Mouse (Mus musculus) MN1 (cell line): ENCODE measurements around the gene Arhgef18.

Experiments
- DNase-seq: peaks from one replicate; pipeline ENCODE4 v3.0.0-alpha.2; 2016; ENCODE audit warnings: low spot score

The Arhgef18 gene

DNA sequence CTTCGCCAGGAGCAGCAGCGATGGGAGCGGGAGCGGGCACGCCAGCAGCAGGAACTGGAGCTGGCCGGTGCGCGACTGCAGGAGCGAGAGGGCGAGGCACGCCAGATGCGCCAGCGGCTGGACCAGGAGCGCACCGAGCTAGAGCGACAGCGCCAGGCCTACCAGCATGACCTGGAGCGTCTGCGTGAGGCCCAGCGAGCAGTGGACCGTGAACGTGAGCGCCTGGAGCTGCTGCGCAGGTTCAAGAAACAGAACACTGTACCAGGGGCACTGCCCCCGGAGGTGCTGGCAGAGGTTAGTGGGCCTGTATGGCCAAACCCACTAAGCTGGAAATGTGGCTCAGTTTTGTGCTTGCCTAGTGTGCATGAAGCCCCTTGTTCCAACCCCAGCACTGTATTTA lies 59.2 kb downstream of the Arhgef18 start:
- no peak for DNase-seq

DNA sequence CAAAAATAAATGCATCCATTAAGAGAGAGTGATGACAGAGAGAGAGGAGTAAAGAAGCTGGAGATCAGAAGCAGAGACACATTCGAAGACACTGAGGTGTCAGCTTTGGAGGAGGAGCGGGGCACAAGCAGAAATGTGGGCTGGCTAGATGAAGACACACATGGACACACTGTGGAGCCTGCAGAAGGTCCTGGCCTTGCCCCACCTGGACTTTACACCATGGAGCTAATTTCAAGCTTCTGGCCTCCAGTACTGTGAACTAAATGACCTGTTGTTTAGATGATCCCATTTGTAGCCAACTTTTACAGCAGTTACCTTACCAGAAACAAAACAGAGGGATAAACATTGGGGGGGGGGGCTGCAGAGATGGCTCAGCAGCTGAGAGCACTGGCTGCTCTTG lies 70.4 kb downstream of the Arhgef18 start:
- DNase-seq: no peak

DNA sequence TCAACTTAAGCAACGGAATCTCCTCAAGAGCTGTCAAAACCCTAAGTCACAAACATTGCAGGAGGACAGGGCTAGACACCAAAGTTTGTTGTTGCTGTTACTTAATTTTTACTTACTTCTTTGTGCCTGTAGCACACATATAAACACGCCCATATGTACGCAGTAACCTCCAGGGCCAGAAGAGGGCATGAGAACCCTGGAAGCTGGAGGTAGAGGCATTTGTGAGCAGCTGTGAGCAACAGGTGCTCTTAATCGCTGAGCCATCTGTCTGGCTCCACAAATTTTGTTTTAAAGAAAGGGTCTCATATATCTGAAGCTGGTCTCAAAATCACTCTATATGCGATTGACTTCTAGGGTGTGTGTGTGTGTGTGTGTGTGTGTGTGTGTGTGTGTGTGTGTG lies 71.5 kb downstream of the Arhgef18 start:
- DNase-seq: peak; percentile 56

DNA sequence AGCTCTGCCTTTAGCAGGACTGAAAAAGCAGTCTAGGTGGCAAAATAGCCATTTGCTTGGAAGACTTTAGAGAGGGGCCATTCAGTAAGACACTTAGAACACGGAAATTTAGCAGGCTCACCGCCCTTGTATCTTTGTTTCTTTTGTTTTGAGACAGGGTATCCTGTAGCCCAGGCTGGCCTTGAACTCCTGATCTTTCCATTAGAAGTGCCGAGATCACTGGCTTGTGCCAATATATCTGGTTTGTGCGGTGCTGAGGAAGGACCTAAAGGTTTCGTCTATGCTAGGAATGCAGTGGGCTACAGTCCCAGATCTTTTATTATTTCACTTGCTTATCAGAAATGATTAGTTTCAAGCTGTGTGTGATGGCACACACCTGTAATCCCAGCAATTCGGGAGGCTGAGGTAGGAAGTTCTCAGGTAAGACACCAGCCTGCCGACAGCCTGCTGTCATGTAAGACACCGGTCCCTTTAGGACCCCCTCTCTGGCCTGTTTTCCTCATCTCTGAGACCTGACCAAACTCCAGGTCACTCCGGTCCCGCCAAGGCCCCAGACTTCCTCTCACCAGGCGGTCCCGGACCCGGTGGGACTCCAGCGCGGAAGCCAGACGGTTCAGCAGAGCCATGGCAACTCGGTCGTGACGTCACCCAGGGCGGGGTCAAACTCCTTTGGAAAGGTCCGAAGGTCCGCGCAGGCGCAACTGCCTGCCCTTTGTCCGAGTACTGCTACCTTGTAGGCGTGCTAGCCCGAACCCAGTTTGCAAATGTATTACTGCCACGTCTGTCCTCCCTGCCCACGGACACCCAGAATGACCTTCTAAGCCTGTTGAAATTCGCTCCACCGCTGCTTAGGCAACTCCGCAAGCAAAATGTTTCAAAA lies 74.4 kb downstream of the Arhgef18 start, which contains the start of gene Pex11g:
Pex11g (minus strand) TSS at position 675 of the 880 bp plus-strand sequence.
- DNase-seq: peak; percentile 100

DNA sequence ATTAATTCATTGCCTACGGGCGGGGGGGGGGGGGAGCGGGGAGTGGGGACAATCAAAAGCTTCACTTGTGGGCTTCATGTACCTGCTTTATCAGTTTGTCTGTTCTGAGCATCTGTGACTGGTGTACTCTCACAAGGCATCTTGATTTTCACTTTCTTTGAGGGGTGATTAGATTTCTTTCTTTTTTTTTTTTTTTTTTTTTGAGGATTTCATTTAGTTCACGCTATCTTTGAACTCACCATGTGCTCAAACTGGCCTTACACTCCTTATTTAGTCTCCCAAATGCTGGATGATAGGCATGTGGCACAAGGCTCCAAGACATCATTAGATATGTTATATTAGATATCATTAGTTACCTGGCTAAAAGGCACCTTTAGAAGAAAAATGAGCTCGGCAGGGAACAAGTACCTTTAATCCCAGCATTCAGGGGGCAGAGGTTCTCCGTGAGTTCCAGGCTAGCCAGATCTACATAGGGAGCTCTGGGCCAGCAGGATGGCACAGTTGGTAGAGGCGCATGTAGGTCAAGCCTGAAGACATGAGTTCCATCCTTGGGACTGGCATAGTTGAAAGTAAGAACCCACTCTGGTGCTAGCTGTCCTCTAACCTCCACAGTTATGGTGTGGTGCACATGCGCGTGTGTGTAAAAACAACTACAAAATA lies 75.2 kb downstream of the Arhgef18 start:
- peak; percentile 44 for DNase-seq

DNA sequence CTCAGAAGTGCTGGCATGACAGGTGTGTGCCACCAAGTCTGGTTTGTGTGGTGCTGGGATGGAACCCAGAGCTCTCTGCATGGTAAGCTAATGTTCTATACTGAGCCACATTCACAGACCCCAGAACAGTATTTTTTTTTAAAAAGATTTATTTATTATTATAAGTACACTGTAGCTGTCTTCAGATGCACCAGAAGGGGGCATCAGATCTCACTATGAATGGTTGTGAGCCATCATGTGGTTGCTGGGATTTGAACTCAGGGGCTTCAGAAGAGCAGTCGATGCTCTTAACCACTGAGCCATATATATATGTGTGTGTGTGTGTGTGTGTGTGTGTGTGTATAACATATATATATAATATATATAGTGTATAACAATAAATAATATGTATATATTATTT lies 76.0 kb downstream of the Arhgef18 start:
- no peak for DNase-seq

DNA sequence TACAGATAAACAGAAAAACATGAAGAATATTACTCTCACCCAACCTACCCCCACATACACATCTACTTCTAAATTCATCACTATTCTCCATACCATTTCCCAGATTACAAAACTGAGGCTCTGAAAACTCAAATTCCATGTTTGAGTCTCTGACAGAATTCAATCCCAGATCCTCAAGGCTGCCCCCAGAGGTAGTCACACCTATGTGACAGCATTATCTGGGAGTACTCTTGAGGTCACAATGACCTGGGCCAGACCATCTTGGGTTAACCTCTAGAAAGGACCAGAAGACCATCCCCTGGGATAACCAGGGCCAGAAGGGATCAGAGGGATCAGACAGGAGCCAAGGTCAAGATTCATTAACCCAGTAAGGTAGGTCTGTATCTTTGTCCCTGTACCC lies 77.8 kb downstream of the Arhgef18 start, which contains the start of gene Tex45:
Tex45 (plus strand) TSS at position 301 of the 400 bp plus-strand sequence.
- no peak for DNase-seq

DNA sequence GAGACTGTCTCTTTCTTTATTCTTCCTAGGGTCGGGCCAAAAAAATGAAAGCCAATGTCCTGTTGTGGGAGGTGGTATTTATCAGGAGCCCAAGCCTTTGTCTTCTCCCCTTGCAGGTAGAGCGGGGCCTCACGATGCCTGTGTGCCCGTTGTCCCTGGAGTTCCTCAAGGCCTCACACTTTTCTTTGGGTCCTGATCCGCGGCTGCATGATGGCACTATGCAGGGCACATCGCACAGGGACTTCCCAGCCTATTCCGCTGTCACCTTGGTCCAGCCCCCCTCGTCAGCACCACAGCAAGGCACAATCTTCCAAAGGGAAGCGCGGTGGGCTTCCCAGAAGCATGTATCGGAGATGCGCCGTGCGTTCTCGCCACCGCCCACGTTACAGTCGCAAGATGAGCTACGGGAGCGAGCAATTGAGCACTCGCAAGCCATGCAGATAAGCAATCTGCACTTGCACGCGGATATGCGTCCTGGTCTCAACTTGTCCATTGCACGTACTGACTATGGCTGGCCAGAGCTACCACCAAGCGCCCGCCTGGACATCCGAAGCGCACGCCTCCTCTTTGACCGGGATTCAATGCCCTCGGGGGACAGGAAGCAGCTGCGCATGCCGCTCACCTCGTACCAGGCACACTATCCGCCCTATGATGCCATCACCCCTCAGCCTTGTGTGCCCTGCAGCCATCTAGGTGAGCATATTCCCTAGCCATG lies 83.1 kb downstream of the Arhgef18 start:
- no peak for DNase-seq

DNA sequence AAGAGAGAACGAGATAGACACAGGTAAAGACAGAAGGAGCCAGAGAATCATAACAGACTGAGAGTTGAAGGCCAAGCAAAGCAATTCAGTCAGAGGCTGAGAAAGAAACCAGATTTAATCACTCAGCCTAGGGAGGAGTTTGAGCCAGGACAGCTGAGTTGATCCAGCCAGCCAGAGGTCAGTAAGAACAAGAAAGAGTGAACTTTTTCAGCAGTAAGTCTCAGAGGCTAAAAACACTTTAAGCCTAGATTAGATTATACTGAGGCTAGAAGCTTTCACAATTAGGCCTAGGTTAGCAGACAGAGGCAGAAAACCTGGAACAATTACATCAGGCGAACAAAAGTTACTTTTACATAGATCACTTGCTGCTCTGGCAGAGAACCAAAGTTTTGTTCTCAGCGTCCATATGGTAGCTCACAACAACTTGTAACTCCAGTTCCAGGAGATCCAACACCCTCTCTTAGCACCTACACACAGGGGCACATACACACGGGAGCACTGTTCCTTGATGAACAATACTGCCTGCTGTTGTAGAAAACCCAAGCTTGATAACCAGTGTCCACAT lies 87.5 kb downstream of the Arhgef18 start:
- DNase-seq: no peak

DNA sequence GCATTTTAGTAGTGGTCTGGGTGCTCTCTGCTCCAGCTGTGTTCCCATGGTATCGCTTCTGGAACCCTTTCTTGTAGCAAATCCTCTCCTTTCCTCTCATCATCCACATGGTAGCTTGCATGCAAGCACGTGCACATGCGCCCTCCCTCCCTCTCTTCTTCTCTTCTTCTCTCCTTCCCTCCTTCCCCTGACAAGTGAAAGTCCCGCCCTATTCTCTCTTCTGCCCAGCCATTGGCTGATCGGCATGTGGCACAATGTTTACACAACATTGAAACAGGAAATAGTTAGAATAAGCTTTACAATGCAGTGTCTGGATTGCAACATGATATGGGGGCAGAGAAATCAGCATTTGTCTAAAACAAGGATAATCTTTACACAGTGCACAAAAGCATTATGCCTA lies 88.8 kb downstream of the Arhgef18 start:
- DNase-seq: no peak

DNA sequence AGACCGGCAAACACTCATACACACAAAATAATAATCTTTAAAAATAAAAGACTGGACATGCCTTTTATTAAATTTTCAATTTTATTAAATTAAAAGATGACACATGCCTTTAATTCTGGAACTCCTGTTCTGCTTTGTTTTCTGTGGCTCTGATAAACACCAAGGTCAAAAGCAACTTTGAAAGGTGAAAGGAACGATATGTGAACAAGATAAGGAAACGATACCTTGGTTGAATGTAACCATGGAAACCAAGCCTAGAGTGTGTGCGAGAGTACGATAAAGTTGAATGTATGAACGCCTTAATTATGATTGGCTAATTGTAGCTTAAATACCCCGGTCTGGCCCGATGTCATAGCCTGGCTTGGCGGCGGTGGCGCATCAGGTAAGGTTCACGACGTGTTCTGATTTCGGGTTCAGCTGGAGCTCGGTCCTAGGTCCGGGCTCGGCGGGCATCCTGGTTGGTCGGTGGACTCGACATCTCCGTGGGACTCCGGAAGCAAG lies 89.5 kb downstream of the Arhgef18 start:
- no peak for DNase-seq

DNA sequence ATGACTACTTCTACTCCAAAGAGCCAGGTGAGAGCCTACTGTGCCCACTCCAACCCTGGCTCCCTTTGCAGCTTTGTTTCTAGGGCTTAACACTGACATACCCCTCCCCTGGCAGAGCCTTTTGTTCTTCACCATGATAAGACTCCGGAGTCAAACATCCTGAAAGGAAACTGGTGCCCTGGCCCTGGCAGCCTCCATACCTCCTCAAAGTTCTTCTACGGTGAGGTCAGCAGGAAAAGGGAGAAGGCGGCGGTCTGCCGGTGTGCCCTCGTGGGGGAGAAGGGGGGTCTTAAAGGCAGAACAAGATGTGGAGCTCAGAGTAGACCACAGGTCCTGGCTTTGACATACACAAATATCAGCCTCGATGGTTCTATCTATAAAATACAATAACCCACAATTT lies 90.7 kb downstream of the Arhgef18 start:
- no peak for DNase-seq

DNA sequence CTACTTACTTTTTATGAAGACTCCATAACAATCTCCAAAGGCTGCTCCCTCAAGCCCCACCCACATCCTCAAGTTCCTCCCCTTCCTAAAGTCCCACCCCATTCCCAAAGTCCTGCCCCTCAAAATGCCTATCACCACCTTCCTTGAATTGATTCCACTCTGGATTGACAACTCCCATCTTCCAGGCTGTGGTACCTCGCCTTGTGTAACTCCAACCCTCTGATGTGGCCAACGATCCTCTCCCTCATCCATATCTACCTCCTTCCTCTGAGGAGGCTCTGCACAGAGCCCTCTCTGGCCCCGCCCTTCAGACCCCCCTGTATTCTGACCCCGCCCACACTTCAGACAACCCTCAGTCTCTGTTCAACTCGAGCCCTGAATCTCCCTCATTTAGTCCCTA lies 92.4 kb downstream of the Arhgef18 start:
- DNase-seq: no peak

DNA sequence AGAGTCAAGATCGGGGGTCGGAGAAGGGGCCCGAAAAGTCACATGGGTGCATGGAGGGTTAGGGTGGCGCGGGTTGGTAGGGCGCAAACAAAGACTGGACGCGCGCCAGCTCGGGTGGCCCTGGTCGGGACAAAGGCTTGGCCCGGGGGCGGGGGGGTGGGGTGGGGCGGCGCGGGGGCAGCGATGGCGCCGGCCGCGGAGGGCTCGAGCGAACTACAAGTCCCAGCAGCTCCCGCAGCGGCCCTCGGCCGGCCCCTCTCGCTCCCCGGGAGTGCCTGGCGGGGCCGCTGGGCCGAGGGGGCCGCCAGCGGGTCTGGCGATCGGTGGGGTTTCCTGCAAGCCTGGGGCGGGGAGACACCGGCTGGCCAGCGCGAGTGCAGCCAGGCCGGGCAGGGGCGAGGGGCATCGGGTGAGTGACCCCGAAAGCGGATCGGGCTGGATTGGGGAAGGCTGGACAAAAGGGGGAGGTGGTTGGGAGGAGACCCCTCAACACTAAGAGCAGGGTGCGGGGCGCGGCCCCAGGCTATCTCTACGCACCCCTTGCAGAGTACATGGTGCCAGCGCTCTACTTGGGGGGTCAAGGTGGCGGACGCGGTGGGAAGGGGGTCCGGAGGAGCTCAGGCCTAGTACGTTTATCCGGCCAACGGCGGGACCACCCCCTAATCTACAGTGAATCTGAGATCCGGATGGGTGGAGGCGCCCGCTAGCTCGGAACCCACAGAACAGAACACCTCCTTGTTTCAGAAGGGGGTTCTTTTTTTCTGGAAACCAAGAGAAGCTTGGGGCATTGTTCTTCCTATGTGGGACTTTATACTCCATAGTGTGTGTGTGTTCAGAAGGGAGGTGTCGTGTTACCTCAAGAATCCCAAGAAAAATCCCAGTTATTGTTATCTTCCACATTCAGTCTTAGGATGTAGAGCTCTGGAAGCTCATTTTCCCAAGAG lies 100.4 kb downstream of the Arhgef18 start, which contains the start of gene Zfp358:
Zfp358 (plus strand) TSS at position 238 of the 944 bp plus-strand sequence.
- DNase-seq: peak; percentile 89

DNA sequence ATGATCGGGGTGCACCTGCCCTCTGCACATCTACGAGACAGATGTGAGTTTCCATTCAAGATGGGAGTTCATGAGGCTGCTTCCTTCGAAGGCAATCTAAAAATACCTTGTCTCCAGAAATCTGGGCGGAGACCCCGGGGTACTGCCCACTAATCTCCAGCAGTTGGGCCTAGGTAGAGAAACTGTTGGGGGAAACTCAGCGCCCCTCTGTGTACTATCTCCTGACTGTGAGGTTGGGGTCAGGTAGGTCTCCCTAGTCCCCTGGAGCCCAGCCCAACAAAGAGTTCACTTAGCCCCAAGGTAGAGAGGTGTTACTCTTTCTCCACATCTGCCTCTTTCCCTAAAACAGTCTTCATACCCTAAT lies 101.0 kb downstream of the Arhgef18 start:
- no peak for DNase-seq

DNA sequence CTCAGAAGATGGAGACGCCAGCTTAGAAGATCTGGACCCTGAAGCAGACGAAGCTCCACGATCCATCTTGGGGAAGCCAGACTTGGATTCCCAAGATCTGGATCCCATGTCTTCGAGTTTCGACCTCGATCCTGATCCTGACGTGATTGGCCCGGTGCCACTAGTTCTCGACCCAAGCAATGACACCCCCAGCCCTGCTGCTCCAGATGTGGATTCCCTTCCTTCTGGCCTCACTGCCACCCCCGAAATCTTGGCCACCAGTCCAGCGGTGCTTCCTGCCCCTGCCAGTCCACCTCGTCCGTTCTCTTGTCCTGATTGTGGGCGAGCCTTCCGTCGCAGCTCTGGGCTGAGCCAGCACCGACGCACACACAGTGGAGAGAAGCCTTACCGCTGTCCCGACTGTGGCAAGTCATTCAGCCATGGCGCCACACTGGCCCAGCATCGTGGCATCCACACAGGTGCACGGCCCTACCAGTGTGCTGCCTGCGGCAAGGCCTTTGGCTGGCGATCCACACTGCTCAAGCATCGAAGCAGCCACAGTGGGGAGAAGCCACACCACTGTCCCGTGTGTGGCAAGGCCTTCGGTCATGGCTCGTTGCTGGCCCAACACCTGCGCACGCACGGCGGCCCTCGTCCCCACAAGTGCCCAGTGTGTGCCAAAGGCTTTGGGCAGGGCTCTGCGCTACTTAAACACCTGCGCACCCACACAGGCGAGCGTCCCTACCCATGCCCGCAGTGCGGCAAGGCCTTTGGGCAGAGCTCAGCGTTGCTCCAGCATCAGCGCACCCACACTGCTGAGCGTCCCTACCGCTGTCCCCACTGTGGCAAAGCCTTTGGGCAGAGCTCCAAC lies 103.0 kb downstream of the Arhgef18 start:
- DNase-seq: no peak

DNA sequence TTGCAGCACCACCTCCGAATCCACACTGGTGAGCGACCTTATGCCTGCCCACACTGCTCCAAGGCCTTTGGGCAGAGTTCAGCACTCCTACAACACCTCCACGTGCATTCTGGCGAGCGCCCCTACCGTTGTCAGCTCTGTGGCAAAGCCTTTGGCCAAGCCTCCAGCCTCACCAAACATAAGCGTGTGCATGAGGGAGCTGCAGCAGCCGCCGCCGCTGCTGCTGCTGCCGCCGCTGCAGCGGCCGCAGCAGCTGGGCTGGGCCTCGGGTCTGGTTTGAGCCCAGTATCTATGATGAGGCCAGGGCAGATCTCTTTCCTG lies 103.6 kb downstream of the Arhgef18 start:
- DNase-seq: no peak

DNA sequence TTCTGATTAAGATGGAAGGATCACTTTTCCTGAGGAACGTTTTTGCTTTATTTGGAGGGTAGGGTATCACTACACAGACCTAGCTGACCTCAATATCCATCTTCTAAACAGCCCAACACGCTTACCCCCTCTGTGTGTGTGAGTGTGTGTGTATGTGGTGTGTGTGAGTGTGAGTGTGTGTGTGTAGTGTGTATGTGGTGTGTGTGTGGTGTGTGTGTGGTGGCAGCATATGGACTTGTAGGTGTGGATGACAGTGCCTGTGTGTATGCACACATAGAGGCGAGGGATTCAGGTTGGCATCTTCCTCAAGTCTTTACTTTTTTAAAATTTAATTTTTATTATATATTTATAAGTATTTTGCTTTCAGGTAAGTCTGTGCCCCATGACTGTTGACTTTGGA lies 105.8 kb downstream of the Arhgef18 start:
- DNase-seq: no peak

DNA sequence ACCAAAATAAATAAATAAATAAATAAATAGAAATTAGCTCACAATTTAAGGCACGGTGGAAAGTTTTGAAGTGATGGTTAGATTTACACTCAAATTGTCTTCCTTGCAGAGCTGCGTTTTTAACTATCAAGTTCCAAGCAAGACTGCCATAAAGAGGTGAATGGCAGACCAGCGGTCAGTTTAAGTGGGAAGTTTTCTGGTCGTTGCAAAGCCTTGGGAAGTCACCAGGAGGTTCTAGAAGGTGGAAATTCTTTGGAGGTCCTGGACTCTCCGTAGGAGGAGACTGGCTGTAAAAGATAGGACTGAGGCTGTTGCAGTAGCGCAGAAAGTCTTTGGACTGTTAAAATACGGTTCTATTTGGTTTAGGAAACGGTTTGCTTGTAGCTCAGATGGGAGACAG lies 106.9 kb downstream of the Arhgef18 start:
- peak; percentile 65 for DNase-seq
